Mouse (Mus musculus) C2C12 (cell line): Measurements from ENCODE around the gene Top3a.

Experiments used
- CTCF ChIP-seq: IDR thresholded peaks from one replicate; pipeline ENCODE4 v1.5.1; 2011; ENCODE audit not compliant: control insufficient read depth, insufficient read depth, insufficient read length
- MAX ChIP-seq: IDR thresholded peaks from one replicate; pipeline ENCODE4 v1.6.1; 2011; ENCODE audit warnings: mild to moderate bottlenecking, control low read depth
- MYOG ChIP-seq: IDR thresholded peaks from one replicate; pipeline ENCODE4 v1.6.1; 2011; ENCODE audit not compliant: control insufficient read depth, insufficient read length; ENCODE audit errors: extremely low read depth

- no peak for TF ChIP-seq CTCF
- TF ChIP-seq MYOG = no peak
- no peak for TF ChIP-seq MAX
These were observed 2.9 kb downstream of the Top3a start for GRCm38 (mm10) chr11:60774158-60774689.
